Mouse (Mus musculus) right cerebral cortex, adult 2 months (tissue): ENCODE results near the gene Tcp10c.
"Not testable (repeated sequence)": the region's sequence is repeated elsewhere in the genome, so short reads cannot be mapped to it uniquely, and the experiment has no call there.

Experiments
- DNase-seq, 2 experiments: peaks; one replicate each; pipeline ENCODE4 v3.0.0; 2021 to 2022; ENCODE audit warnings: low spot score in 2 of 2

The Tcp10c gene

GRCm38 (mm10) chr17:13354521-13354920 lies at the start of gene Tcp10c:
Gene Tcp10c, plus strand, starts transcription at chr17:13354572.
- DNase-seq: not testable (repeated sequence)

GRCm38 (mm10) chr17:13307852-13308251 lies 46.5 kb upstream of the Tcp10c start:
- DNase-seq: peak; percentile 13 to 18

DNA sequence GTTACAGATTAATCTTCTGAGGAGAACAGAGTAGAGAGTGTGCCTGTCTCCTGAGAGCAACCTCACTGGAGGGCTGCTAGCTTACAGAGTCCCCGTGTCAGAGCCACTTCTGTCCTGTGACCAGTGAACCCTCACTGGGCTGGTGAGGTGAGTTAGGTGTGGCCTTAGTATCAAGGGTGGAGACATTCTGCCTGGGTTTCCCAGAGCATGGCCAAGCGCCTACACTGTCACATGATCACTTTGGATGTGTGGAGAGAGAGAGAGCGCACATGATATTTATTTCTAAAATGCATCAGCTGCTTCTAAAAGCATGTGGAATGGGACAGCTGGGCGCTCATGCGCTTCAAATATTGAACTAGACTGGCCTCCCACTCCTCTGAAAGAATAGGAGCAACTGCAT lies 46.0 kb upstream of the Tcp10c start:
- not testable (repeated sequence) for DNase-seq

GRCm38 (mm10) chr17:13308746-13309145 lies 45.6 kb upstream of the Tcp10c start:
- not testable (repeated sequence) for DNase-seq

DNA sequence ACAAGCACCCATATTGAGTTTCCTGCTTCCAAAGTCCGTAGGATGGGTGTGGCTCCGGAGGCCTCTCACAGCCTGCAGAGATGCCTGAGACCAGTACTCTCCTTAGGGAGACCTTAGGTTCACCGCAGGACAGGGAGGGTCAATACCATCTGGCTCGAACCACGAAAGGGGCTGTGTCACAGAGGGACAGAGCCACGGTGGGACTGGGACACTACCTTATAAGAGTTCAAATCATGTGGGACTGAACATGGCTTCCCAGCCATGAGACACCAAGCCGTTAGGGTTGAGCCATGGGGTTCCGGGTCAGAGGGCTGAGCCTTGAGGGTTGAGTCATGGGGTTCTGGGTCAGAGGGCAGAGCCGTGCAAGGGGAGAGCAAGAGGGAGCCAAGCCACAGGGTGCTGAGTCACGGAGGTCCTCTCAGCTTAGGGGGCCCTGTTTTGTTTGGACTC lies 45.2 kb upstream of the Tcp10c start:
- not testable (repeated sequence) for DNase-seq

DNA sequence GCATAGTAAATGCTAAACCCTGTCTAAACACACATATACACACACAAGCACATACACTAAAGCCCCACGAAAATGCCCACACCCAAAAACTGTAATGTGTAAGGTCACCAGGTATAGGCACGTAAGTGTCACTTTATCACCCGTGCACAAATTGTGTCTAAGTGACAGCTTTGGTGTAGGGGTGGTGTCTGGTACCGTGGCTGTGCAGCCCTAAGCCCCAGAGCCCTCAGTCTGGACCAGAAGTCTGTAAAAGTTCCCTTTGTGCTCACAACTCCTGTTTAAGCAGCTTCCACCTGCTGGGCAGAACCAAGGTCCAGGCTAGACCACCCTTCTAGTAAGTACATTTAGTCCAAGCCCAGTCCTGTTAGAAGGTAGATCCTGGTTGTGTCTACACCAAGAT lies 24.4 kb upstream of the Tcp10c start:
- DNase-seq: not testable (repeated sequence)

DNA sequence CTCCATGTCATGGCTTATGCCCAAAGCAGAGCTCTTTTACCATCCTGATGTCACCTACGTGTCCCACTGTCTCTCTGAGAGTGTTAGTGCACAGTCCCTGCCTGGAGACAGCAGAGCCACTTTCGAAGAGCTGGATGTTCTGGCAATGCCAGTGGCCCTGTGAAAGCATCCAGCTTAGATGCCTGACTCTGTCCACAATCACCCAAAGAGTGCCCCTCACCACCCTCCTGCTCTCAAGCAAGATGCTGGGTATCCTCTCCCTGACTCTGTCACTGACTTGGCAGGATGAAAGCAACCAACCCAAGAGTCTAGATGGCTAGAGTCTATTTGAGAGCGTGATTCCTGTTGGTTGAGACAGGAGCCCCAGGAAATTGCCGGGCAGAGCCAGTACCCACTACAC lies 23.2 kb upstream of the Tcp10c start:
- not testable (repeated sequence) for DNase-seq

- DNase-seq: not testable (repeated sequence)
Measured at GRCm38 (mm10) chr17:13332496-13332895, 21.9 kb upstream of the Tcp10c start.

DNA sequence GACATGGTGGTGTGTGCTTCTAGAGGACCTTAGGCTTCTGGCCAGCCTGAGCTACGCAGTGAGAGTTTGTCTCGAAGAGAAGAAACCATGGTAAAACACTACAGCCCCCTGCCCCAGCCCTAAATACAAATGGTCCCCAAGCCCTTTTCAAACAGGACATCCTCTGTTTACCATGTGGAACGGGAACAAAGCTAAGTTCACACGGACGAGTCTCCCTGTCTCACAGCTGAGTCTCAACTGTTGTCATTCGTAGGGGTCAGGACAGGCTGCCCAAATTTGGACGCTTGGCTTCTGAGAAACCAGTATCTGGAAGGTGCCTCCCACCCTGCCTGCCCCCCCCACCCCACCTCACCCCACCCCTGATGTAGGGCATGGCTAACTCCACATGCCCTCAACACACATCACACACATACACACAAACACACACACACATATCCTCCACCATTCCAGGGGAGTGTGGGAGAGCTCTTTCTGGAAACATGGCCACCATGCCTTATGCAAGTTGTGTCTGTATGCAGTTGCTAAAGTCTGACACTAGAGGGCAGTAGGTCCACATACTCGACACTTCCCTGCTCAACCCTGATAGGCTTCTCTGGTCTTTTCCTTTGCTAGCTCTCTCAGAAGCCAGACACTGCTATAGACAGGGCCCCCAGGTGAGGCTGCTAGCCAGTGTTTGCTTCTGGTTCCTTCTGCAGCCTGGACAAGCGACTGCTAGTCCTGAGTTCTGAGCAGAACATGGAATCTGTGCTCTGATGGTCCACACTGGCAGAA lies 17.2 kb upstream of the Tcp10c start:
- DNase-seq: peak; percentile 53 to 66

DNA sequence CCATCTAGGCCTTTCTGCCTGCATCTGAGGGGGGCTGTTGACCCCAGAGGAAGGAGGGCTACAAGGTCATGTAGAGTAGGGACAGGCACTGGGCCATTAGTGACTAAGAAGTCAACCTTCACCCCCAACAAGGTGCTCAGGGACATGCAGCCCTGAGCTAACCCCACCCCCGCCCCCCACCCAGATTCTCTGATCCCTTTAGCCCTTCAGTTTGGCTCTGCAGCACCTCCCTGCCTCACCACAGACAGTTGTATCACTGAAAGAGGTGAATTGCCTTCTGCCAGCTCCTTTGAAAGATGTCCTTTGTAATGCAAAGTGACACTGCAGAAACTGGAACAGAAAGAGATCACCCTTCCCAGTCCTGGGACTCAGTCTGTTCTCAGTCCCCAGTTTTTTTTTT lies 16.4 kb upstream of the Tcp10c start:
- not testable (repeated sequence) for DNase-seq

GRCm38 (mm10) chr17:13340071-13340470 lies 14.3 kb upstream of the Tcp10c start:
- not testable (repeated sequence) for DNase-seq

GRCm38 (mm10) chr17:13345923-13346322 lies 8.4 kb upstream of the Tcp10c start:
- DNase-seq: not testable (repeated sequence)

DNA sequence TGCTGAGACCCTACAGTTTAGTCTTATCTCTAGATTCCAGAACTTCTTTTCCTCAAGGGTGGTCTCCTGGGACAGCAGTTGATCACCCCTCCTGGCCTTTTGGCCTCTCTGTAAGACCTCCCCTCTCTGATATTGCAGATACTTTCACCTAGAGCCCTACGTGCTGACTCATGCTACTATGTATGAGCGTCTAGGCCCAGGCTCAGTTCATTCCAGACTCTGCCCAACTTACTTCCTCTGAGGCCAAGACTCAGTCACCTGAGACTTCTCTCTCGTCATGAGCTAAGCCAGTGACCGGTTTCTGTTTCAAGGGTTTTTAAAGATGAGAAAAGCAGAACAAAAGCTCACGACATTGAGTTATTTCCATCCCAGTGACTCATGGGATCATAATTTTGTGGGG lies 4.8 kb upstream of the Tcp10c start:
- not testable (repeated sequence) for DNase-seq

DNA sequence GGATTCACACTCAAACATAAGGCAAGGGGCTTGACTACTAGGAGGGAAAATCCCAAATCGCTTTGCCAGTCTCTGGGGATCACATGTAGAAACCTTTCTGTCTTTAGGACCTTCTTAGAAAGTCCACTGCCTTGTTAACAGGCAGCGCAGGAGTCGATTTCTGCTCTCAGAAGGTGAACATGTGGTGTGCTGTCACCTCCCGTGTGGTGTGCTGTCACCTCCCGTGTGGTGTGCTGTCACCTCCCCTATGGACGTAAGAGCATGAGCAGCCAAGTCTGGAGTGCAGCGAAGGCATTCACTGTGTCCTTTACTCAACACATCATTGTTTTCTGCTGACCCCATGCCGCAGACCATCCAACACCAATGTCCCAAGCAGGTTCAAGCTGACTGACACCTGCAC lies 1.1 kb upstream of the Tcp10c start:
- not testable (repeated sequence) for DNase-seq

GRCm38 (mm10) chr17:13362489-13362888 lies 8.1 kb downstream of the Tcp10c start:
- DNase-seq: not testable (repeated sequence)

DNA sequence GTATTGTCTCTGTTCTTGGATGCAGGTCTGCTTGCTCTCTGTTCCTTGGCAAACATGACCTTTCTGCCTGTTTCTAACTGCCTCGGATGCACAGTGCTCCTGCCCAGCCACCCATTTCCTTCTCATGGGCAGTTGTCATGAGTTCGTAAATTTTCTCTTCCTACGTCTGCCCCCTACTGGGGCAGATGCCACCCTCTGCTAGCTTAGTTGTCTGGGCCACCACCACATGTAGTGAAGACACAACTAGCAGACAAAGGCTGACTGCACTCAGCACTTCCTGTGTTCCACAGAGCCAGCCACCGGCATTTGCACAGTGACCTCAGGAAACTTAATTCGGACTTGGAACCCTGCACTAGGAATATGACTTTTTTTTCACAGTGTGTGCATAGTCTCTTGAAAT lies 9.4 kb downstream of the Tcp10c start:
- not testable (repeated sequence) for DNase-seq

DNA sequence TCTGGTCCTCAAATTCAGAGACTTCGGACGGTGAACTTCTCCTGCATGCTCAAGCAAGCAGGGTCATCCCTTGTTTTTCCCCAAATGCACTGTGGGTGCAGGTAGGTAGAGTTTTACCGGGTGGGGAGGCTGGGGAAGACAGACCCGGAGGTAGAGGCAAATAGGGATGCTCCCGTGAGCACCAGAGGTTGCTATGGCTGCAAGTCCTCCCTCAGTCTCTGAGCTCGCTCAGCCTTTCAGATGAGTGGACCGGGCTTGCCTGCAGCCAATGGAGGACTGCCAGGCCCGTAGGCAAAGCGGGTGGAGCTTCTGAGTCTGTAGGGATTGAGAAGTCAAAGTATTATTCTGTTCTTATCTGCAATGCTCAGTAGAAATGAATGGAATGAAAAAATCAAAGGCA lies 9.8 kb downstream of the Tcp10c start:
- DNase-seq: not testable (repeated sequence)

DNA sequence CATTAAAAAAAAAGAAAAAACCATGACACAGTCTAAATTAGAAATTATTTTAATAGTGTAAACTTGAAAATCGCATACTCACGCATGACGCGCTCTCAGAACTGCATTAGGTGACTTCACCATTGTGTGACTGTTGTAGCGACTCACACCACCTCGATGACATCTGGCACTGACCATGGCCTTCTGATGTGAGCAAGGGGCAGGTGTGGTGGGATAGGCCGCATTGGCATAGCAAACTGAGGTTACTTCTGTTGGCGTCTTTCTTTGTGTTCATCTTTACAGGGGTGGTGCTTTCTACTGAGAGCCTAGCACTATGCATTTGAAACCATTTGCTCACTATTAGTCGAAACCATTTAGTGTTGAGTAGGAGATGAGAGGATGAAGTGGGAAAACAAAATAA lies 12.8 kb downstream of the Tcp10c start:
- not testable (repeated sequence) for DNase-seq

DNA sequence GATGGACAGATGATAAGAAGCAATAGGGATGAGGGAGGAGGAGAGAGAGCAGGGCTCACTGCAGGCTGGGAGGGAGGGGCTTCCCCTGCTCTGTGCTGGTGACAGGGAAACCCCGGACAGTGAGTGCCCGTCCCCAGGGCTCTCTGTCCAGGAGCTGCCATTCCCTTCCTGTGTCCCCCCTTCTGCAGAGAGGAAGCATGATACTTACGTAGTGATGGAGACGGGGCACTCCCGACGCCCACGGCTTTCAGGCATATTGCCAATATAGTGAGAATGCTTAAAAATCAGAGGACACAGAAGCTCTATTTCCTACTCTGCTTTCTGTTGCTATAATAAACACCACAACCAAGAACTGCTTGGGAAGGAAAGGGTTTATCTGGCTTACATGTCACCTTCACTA lies 14.3 kb downstream of the Tcp10c start:
- peak; percentile 20 to 28 for DNase-seq

DNA sequence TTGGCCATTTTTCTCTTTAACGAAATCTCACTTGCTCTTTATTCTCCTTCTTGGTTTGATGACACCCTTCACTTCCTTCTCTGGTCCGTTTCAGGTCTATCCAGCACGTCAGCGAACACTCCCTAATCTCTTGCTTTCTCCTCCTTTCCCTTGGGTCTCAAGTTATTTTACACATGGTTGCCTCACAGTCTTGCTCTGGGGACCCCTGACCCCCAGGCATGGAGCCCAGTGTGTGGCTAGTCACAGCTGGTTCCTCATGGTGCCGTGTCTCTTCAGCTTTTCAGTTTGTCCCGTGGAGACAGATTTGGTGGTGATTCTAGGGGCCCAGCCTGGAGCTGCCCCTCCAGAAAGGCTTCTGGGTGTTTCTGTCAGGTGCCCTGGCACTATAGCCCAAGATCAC lies 16.4 kb downstream of the Tcp10c start:
- not testable (repeated sequence) for DNase-seq

DNA sequence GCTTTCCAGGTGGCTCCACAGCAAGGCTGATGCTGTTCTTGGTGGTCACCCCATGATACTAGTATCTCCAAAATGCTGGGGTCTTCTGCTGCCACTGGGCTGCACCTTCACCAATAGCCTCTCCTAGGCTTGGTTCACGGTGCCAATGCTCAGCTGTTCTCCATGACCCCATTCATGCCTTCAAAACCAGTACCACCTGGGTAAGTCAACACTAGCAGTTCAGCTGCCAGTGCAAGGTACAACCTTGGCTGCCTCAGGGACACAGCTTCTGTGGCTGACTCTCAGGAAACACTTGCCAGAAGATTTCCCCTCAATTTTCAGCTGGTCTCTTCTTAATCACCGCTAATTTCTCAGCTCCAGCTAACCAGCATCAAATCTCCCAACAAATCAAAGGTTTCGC lies 24.0 kb downstream of the Tcp10c start:
- not testable (repeated sequence) for DNase-seq

- not testable (repeated sequence) for DNase-seq
Measured at GRCm38 (mm10) chr17:13379951-13380615, 25.7 kb downstream of the Tcp10c start.

- DNase-seq: not testable (repeated sequence)
Measured at GRCm38 (mm10) chr17:13381286-13381685, 26.9 kb downstream of the Tcp10c start.
